Mouse (Mus musculus): ENCODE results near the gene Zfr2. TPM values are rescaled to one million over a fixed set of nuclear protein-coding genes. Genes with fewer than 3 reads are reported as not detected.

The Zfr2 gene
- polyA plus RNA-seq, 1 experiment from 2014 or later = 2.4 TPM

- Histone ChIP-seq H3K4me1 (peaks cover 30% of the 10 kb centered on the region), H3K27me3 (ENCODE audit: poor library complexity, severe bottlenecking) (peaks cover 7% of the 10 kb centered on the region), H3K27ac (peak overlapping the region; percentile 62), H3K9me3 (peaks cover 3% of the 10 kb centered on the region; the same call in 1 of the 2 replicates), H3K4me3 (peak overlapping the region; percentile 61), H3K36me3 (replicated peaks) (peaks cover 65% of the 10 kb centered on the region)
- 95% methylated on average over 8 of the region's 8 CpGs for WGBS
- no peak for DNase-seq (ENCODE audit: extremely low spot score, low spot score)
Observed at GRCm38 (mm10) chr10:81265540-81265939, 32.6 kb downstream of the Zfr2 start.

GRCm38 (mm10) chr10:81266211-81267105 lies 33.5 kb downstream of the Zfr2 start, which contains the start of the genes Mrpl54 and Apba3:
Gene Mrpl54 (minus strand): TSS chr10:81266934.
Gene Apba3 (plus strand): TSS chr10:81266960.
- peaks cover 30% of the 10 kb centered on the region for H3K4me1 ChIP-seq
- H3K27me3 ChIP-seq (ENCODE audit: poor library complexity, severe bottlenecking) = no peaks in the 10 kb centered on the region
- WGBS = under 1% methylated on average over 48 of the region's 48 CpGs
- DNase-seq (ENCODE audit: extremely low spot score, low spot score) = peak; percentile 94
- peaks cover 65% of the 10 kb centered on the region for H3K36me3 ChIP-seq (replicated peaks)
- H3K27ac ChIP-seq = peak within 1 kb of the TSS; percentile 95
- H3K4me3 ChIP-seq = peak within 1 kb of the TSS; percentile 78
- no peaks in the 10 kb centered on the region for H3K9me3 ChIP-seq

GRCm38 (mm10) chr10:81268056-81268455 lies 35.1 kb downstream of the Zfr2 start:
- Histone ChIP-seq H3K27ac (peak overlapping the region; percentile 87), H3K4me1 (peaks cover 30% of the 10 kb centered on the region), H3K36me3 (replicated peaks) (peaks cover 65% of the 10 kb centered on the region), H3K4me3 (peak overlapping the region; percentile 78), H3K9me3 (no peaks in the 10 kb centered on the region), H3K27me3 (ENCODE audit: poor library complexity, severe bottlenecking) (no peaks in the 10 kb centered on the region)
- 5% methylated on average over 23 of the region's 23 CpGs for WGBS
- peak; percentile 77 for DNase-seq (ENCODE audit: extremely low spot score, low spot score)

- peak overlapping the region; percentile 87 for H3K27ac ChIP-seq
- 83% methylated on average over 16 of the region's 16 CpGs for WGBS
- peaks cover 30% of the 10 kb centered on the region for H3K4me1 ChIP-seq
- no peak for DNase-seq (ENCODE audit: extremely low spot score, low spot score)
- peaks cover 65% of the 10 kb centered on the region for H3K36me3 ChIP-seq (replicated peaks)
- peak overlapping the region; percentile 78 for H3K4me3 ChIP-seq
- H3K27me3 ChIP-seq (ENCODE audit: poor library complexity, severe bottlenecking) = no peaks in the 10 kb centered on the region
- H3K9me3 ChIP-seq = no peaks in the 10 kb centered on the region
Observed at GRCm38 (mm10) chr10:81268643-81269412, 35.9 kb downstream of the Zfr2 start.

- Histone ChIP-seq H3K36me3 (replicated peaks) (peaks cover 62% of the 10 kb centered on the region), H3K27ac (no peak overlapping the region), H3K4me1 (peaks cover 17% of the 10 kb centered on the region), H3K27me3 (ENCODE audit: poor library complexity, severe bottlenecking) (0 out of 2 replicates have a peak, but pooled peaks cover 3% of the 10 kb centered on the region), H3K9me3 (no peaks in the 10 kb centered on the region), H3K4me3 (no peak overlapping the region)
- DNase-seq (ENCODE audit: extremely low spot score, low spot score) = no peak
- 96% methylated on average over 21 of the region's 21 CpGs for WGBS
Observed at GRCm38 (mm10) chr10:81272356-81272755, 39.4 kb downstream of the Zfr2 start.

- Histone ChIP-seq H3K4me3 (no peak overlapping the region), H3K9me3 (no peaks in the 10 kb centered on the region), H3K36me3 (replicated peaks) (peaks cover 62% of the 10 kb centered on the region), H3K4me1 (peaks cover 8% of the 10 kb centered on the region), H3K27me3 (ENCODE audit: poor library complexity, severe bottlenecking) (peaks cover 8% of the 10 kb centered on the region; the same call in 1 of the 2 replicates), H3K27ac (no peak overlapping the region)
- no peak for DNase-seq (ENCODE audit: extremely low spot score, low spot score)
- 96% methylated on average over 19 of the region's 19 CpGs for WGBS
Observed at GRCm38 (mm10) chr10:81273842-81274241, 40.9 kb downstream of the Zfr2 start.

GRCm38 (mm10) chr10:81277676-81278075 lies 44.7 kb downstream of the Zfr2 start:
- no peak for DNase-seq (ENCODE audit: extremely low spot score, low spot score)
- peaks cover 34% of the 10 kb centered on the region for H3K36me3 ChIP-seq (replicated peaks)
- 81% methylated on average over 22 of the region's 22 CpGs for WGBS
- H3K4me1 ChIP-seq = peaks cover 18% of the 10 kb centered on the region
- peaks cover 41% of the 10 kb centered on the region for H3K27me3 ChIP-seq (ENCODE audit: poor library complexity, severe bottlenecking)
- H3K4me3 ChIP-seq = no peak overlapping the region
- H3K27ac ChIP-seq = no peak overlapping the region
- H3K9me3 ChIP-seq = no peaks in the 10 kb centered on the region

- peaks cover 27% of the 10 kb centered on the region for H3K4me1 ChIP-seq
- H3K27ac ChIP-seq = 0 out of 2 replicates have a peak overlapping the region, but pooled peaks have one; percentile 15
- 49% methylated on average over 10 of the region's 10 CpGs for WGBS
- H3K9me3 ChIP-seq = no peaks in the 10 kb centered on the region
- H3K27me3 ChIP-seq (ENCODE audit: poor library complexity, severe bottlenecking) = peaks cover 59% of the 10 kb centered on the region
- DNase-seq (ENCODE audit: extremely low spot score, low spot score) = no peak
- H3K4me3 ChIP-seq = peak overlapping the region; percentile 11; the same call in 1 of the 2 replicates
- H3K36me3 ChIP-seq (replicated peaks) = peaks cover 16% of the 10 kb centered on the region
Observed at GRCm38 (mm10) chr10:81279496-81279895, 46.5 kb downstream of the Zfr2 start.

- Histone ChIP-seq H3K27ac (peak overlapping the region; percentile 16; the same call in 1 of the 2 replicates), H3K27me3 (ENCODE audit: poor library complexity, severe bottlenecking) (peaks cover 84% of the 10 kb centered on the region), H3K9me3 (no peaks in the 10 kb centered on the region), H3K4me1 (peaks cover 51% of the 10 kb centered on the region), H3K36me3 (replicated peaks) (0 out of 2 replicates have a peak, but pooled peaks cover 7% of the 10 kb centered on the region), H3K4me3 (peak overlapping the region; percentile 62; the same call in 1 of the 2 replicates)
- DNase-seq (ENCODE audit: extremely low spot score, low spot score) = no peak
- WGBS = 66% methylated on average over 6 of the region's 6 CpGs
Observed at GRCm38 (mm10) chr10:81284189-81284588, 51.2 kb downstream of the Zfr2 start.

GRCm38 (mm10) chr10:81284719-81285118 lies 51.8 kb downstream of the Zfr2 start:
- 10% methylated on average over 17 of the region's 17 CpGs for WGBS
- peaks cover 50% of the 10 kb centered on the region for H3K4me1 ChIP-seq
- H3K36me3 ChIP-seq (replicated peaks) = 0 out of 2 replicates have a peak, but pooled peaks cover 6% of the 10 kb centered on the region
- H3K4me3 ChIP-seq = peak overlapping the region; percentile 62
- H3K27me3 ChIP-seq (ENCODE audit: poor library complexity, severe bottlenecking) = peaks cover 84% of the 10 kb centered on the region
- no peaks in the 10 kb centered on the region for H3K9me3 ChIP-seq
- no peak for DNase-seq (ENCODE audit: extremely low spot score, low spot score)
- H3K27ac ChIP-seq = peak overlapping the region; percentile 87; the same call in 1 of the 2 replicates

- peaks cover 84% of the 10 kb centered on the region for H3K27me3 ChIP-seq (ENCODE audit: poor library complexity, severe bottlenecking)
Observed at GRCm38 (mm10) chr10:81285694-81286450, 52.9 kb downstream of the Zfr2 start.

GRCm38 (mm10) chr10:81286586-81286985 lies 53.6 kb downstream of the Zfr2 start:
- Histone ChIP-seq H3K27me3 (ENCODE audit: poor library complexity, severe bottlenecking) (peaks cover 84% of the 10 kb centered on the region), H3K4me3 (peak overlapping the region; percentile 62; the same call in 1 of the 2 replicates), H3K27ac (no peak overlapping the region), H3K9me3 (no peaks in the 10 kb centered on the region), H3K4me1 (peaks cover 57% of the 10 kb centered on the region), H3K36me3 (replicated peaks) (no peaks in the 10 kb centered on the region)
- no peak for DNase-seq (ENCODE audit: extremely low spot score, low spot score)
- 45% methylated on average over 6 of the region's 6 CpGs for WGBS

More at GRCm38 (mm10) chr10:81285694-81286450, 52.9 kb downstream of the Zfr2 start:
- peak; percentile 95 for DNase-seq (ENCODE audit: extremely low spot score, low spot score)
- peaks cover 51% of the 10 kb centered on the region for H3K4me1 ChIP-seq
- no peaks in the 10 kb centered on the region for H3K9me3 ChIP-seq
- H3K4me3 ChIP-seq = peak overlapping the region; percentile 62
- H3K27ac ChIP-seq = peak overlapping the region; percentile 87
- H3K36me3 ChIP-seq (replicated peaks) = no peaks in the 10 kb centered on the region
- WGBS = 3% methylated on average over 54 of the region's 54 CpGs
